Mouse (Mus musculus): ENCODE data around the gene Cdc20b. TPM values are rescaled to one million over a fixed set of nuclear protein-coding genes. Genes with fewer than 3 reads are reported as not detected.

The Cdc20b gene
- polyA plus RNA-seq, 1 experiment: not detected

DNA sequence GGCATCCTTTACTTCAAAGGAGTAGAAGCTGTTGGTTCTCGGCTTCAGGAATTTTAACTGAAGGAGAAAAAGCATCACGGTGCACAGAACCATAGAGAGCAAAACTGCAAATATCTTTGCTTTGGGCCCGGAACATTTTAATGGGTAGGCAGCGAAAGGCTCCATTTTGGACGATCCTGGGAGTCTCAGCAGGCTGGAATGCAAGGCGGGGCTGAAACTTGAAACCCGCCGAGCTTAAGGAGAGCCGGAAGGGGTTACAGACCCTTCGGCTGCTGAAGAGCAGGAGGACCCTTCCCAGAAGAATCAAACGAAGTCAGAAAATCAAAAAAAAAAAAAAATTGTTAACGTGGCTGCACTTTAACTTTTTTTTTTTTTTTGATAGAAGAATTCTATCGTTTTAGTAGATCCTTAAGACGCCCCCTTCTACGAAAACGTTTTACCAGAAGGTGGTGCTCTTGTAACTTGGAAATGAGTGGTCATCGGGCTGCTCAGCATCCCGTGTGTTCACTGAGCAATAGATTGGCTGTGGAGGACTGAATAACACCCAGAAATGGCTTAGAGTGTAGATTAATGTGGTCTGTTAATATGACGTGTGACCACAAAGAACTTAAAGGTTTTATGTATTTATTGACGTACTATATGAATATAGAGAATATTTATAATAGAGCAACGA, 11.4 kb downstream of the Cdc20b start, which contains the start of gene Gpx8:
Gene Gpx8, minus strand, starts transcription at position 200 of the 673 bp plus-strand sequence.
- Histone ChIP-seq H3K4me3 (ENCODE audit: low read depth, low read length) (peak within 1 kb of the TSS; percentile 13; the same call in 1 of the 2 replicates), H3K36me3 (ENCODE audit: control insufficient read depth, insufficient read depth, low read length, poor library complexity, severe bottlenecking) (no peaks in the 10 kb centered on the region), H3K4me1 (ENCODE audit: control insufficient read depth, insufficient read depth, low read length) (no peaks in the 10 kb centered on the region), H3K9ac (ENCODE audit: low read depth, poor library complexity, severe bottlenecking) (peak within 1 kb of the TSS; percentile 72), H3K27me3 (ENCODE audit: control insufficient read depth, insufficient read depth, low read length, poor library complexity, severe bottlenecking) (no peaks in the 10 kb centered on the region), H3K27ac (ENCODE audit: insufficient read depth, low read length) (no peak within 1 kb of the TSS), H3K9me3 (replicated peaks; ENCODE audit: control insufficient read depth, insufficient read depth, low read length, poor library complexity, severe bottlenecking) (no peaks in the 10 kb centered on the region)
- TF ChIP-seq CTCF (IDR thresholded peaks at IDR 0.05; ENCODE audit: low read depth, low read length): no peak
- TF ChIP-seq EP300 (IDR thresholded peaks at IDR 0.05; ENCODE audit: insufficient read depth, low read depth, low read length): 0 out of 2 replicates have a peak, but pooled peaks have one; percentile 37

GRCm38 (mm10) chr13:113047018-113047417, 12.1 kb downstream of the Cdc20b start:
- Histone ChIP-seq H3K4me3 (ENCODE audit: low read depth, low read length) (no peak overlapping the region), H3K9me3 (replicated peaks; ENCODE audit: control insufficient read depth, insufficient read depth, low read length, poor library complexity, severe bottlenecking) (no peaks in the 10 kb centered on the region), H3K9ac (ENCODE audit: low read depth, poor library complexity, severe bottlenecking) (no peak overlapping the region), H3K27me3 (ENCODE audit: control insufficient read depth, insufficient read depth, low read length, poor library complexity, severe bottlenecking) (no peaks in the 10 kb centered on the region), H3K4me1 (ENCODE audit: control insufficient read depth, insufficient read depth, low read length) (no peaks in the 10 kb centered on the region), H3K27ac (ENCODE audit: insufficient read depth, low read length) (no peak overlapping the region), H3K36me3 (ENCODE audit: control insufficient read depth, insufficient read depth, low read length, poor library complexity, severe bottlenecking) (no peaks in the 10 kb centered on the region)
- TF ChIP-seq CTCF (IDR thresholded peaks at IDR 0.05; ENCODE audit: low read depth, low read length): no peak
- TF ChIP-seq POLR2A (IDR thresholded peaks at IDR 0.05; ENCODE audit: insufficient read depth, low read length): no peak
- TF ChIP-seq EP300 (IDR thresholded peaks at IDR 0.05; ENCODE audit: insufficient read depth, low read depth, low read length): no peak

DNA sequence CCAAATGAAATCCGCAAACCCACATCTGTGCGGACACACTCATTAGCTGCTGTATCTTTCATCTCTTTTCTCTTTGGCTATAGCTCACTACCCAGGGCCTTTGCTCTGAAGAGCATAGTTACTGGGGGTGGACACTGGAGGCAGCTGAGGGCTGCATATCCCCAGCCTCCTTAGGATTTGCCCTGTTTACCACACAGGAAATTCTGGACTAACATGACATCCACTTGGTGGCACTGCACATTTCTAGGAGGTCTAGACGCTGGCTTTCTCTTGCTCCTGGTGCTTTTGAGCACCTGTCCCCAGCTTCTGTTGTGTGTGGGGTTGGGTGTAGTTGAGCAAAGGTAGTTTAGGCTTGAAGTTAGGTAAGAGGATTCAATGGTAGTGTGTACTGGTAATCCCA, 12.7 kb downstream of the Cdc20b start:
- no peaks in the 10 kb centered on the region for H3K9me3 ChIP-seq (replicated peaks; ENCODE audit: control insufficient read depth, insufficient read depth, low read length, poor library complexity, severe bottlenecking)
- no peak overlapping the region for H3K4me3 ChIP-seq (ENCODE audit: low read depth, low read length)
- no peaks in the 10 kb centered on the region for H3K27me3 ChIP-seq (ENCODE audit: control insufficient read depth, insufficient read depth, low read length, poor library complexity, severe bottlenecking)
- H3K4me1 ChIP-seq (ENCODE audit: control insufficient read depth, insufficient read depth, low read length): no peaks in the 10 kb centered on the region
- H3K9ac ChIP-seq (ENCODE audit: low read depth, poor library complexity, severe bottlenecking): no peak overlapping the region
- no peak overlapping the region for H3K27ac ChIP-seq (ENCODE audit: insufficient read depth, low read length)
- TF ChIP-seq EP300 (IDR thresholded peaks at IDR 0.05; ENCODE audit: insufficient read depth, low read depth, low read length): no peak
- no peak for TF ChIP-seq POLR2A (IDR thresholded peaks at IDR 0.05; ENCODE audit: insufficient read depth, low read length)
- TF ChIP-seq CTCF (IDR thresholded peaks at IDR 0.05; ENCODE audit: low read depth, low read length): no peak
- H3K36me3 ChIP-seq (ENCODE audit: control insufficient read depth, insufficient read depth, low read length, poor library complexity, severe bottlenecking): no peaks in the 10 kb centered on the region

GRCm38 (mm10) chr13:113054230-113054629, 19.3 kb downstream of the Cdc20b start:
- Histone ChIP-seq H3K27ac (ENCODE audit: insufficient read depth, low read length) (no peak overlapping the region), H3K36me3 (ENCODE audit: control insufficient read depth, insufficient read depth, low read length, poor library complexity, severe bottlenecking) (no peaks in the 10 kb centered on the region), H3K4me1 (ENCODE audit: control insufficient read depth, insufficient read depth, low read length) (no peaks in the 10 kb centered on the region), H3K4me3 (ENCODE audit: low read depth, low read length) (no peak overlapping the region), H3K9ac (ENCODE audit: low read depth, poor library complexity, severe bottlenecking) (no peak overlapping the region), H3K27me3 (ENCODE audit: control insufficient read depth, insufficient read depth, low read length, poor library complexity, severe bottlenecking) (no peaks in the 10 kb centered on the region; the same call in 1 of the 2 replicates), H3K9me3 (replicated peaks; ENCODE audit: control insufficient read depth, insufficient read depth, low read length, poor library complexity, severe bottlenecking) (no peaks in the 10 kb centered on the region)
- no peak for TF ChIP-seq POLR2A (IDR thresholded peaks at IDR 0.05; ENCODE audit: insufficient read depth, low read length)
- TF ChIP-seq EP300 (IDR thresholded peaks at IDR 0.05; ENCODE audit: insufficient read depth, low read depth, low read length): no peak
- no peak for TF ChIP-seq CTCF (IDR thresholded peaks at IDR 0.05; ENCODE audit: low read depth, low read length)

DNA sequence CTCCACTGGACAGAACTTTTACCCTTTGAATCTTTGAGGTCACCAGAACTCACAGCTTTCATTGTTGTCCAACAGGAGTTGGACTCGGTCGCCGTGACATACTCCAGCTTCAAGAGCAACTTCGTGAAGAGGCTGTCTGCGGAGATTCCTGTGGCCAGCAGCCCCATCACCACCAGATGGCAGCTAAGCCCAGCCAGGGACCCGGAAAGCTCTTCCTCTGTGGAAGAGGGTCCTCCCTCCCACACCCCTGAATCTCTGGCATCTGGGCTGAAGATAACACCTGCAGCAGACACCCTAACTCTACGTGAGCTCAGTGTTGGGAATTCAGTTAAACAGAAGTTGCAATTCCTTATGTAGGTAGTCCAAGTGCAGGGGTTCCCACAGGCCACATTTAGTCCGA, 20.9 kb downstream of the Cdc20b start:
- no peak overlapping the region for H3K27ac ChIP-seq (ENCODE audit: insufficient read depth, low read length)
- H3K9me3 ChIP-seq (replicated peaks; ENCODE audit: control insufficient read depth, insufficient read depth, low read length, poor library complexity, severe bottlenecking): no peaks in the 10 kb centered on the region
- no peaks in the 10 kb centered on the region for H3K4me1 ChIP-seq (ENCODE audit: control insufficient read depth, insufficient read depth, low read length)
- H3K36me3 ChIP-seq (ENCODE audit: control insufficient read depth, insufficient read depth, low read length, poor library complexity, severe bottlenecking): no peaks in the 10 kb centered on the region
- TF ChIP-seq EP300 (IDR thresholded peaks at IDR 0.05; ENCODE audit: insufficient read depth, low read depth, low read length) (no peak), POLR2A (IDR thresholded peaks at IDR 0.05; ENCODE audit: insufficient read depth, low read length) (no peak), CTCF (IDR thresholded peaks at IDR 0.05; ENCODE audit: low read depth, low read length) (peak; percentile 40)
- H3K27me3 ChIP-seq (ENCODE audit: control insufficient read depth, insufficient read depth, low read length, poor library complexity, severe bottlenecking): no peaks in the 10 kb centered on the region; the same call in 1 of the 2 replicates
- no peak overlapping the region for H3K4me3 ChIP-seq (ENCODE audit: low read depth, low read length)
- H3K9ac ChIP-seq (ENCODE audit: low read depth, poor library complexity, severe bottlenecking): no peak overlapping the region

DNA sequence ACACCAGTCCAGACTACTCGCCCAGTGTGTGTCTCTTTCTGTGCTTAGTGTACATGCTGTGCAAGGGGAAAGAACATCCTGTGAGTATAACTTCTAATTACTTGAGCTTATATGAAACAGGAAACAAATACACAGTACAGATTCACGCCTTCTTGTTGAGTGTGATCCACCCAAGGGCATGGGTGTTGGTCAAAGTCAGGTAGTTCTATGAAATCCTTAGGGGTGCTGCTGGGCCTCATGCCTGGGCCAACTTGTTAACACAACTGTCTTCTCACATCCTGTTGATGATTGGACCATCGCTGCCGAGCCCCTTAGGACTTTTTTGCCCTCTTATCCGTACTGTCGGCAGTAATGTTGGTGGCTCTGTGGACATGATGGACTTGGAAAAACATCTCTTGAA, 26.8 kb downstream of the Cdc20b start:
- Histone ChIP-seq H3K9me3 (replicated peaks; ENCODE audit: control insufficient read depth, insufficient read depth, low read length, poor library complexity, severe bottlenecking) (no peaks in the 10 kb centered on the region), H3K27me3 (ENCODE audit: control insufficient read depth, insufficient read depth, low read length, poor library complexity, severe bottlenecking) (no peaks in the 10 kb centered on the region)
- TF ChIP-seq CTCF (IDR thresholded peaks at IDR 0.05; ENCODE audit: low read depth, low read length): no peak

More for the DNA sequence above, 26.8 kb downstream of the Cdc20b start:
- Histone ChIP-seq H3K4me3 (ENCODE audit: low read depth, low read length) (no peak overlapping the region), H3K4me1 (ENCODE audit: control insufficient read depth, insufficient read depth, low read length) (no peaks in the 10 kb centered on the region), H3K9ac (ENCODE audit: low read depth, poor library complexity, severe bottlenecking) (no peak overlapping the region), H3K27ac (ENCODE audit: insufficient read depth, low read length) (no peak overlapping the region), H3K36me3 (ENCODE audit: control insufficient read depth, insufficient read depth, low read length, poor library complexity, severe bottlenecking) (no peaks in the 10 kb centered on the region)
